Mouse (Mus musculus): ENCODE results near the gene Hecw1.
"Not testable (repeated sequence)": the region's sequence is repeated elsewhere in the genome, so short reads cannot be mapped to it uniquely, and the experiment has no call there.

Hecw1 gene

DNA sequence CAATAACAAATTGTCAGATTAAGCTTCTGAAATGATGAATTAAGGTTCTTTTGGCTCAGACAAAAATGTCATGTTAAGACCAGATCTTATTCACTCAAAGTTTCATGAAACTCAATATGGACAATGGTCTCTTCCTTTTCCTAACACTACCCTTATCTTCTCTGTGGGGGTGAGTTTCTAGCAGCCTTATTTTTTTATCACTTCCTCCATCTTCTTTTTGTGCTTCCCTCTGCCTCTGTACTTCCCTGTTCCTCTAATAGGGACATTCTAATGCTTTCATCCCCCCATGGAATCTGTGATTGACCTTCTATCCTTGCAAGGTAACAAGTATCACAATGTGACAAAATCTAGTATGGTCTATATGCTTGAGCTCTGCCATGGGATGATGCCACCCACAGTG lies 148.6 kb downstream of the Hecw1 start:
- DNase-seq (ENCODE audit: low spot score in 2 of 2): no peak

DNA sequence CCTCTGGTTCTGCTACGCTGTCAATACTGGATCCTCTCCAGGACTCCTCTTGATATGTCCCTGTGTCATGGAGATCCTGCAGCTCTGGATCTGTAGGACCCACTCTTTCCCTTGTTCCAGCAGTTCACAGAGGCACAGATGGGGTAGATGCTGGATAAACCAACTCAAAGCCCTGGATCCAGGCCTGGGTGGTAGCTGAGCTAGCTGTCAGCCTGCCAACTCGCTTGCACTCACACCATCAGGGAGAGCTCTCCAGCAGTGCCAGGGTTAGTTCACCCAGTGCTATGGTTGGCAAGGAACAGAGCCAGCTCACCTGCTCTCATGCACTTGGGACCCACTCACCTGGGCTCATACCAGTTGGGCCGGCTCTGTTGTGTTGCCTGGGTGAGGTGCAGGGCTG lies 157.5 kb downstream of the Hecw1 start:
- DNase-seq (ENCODE audit: low spot score in 2 of 2): no peak

DNA sequence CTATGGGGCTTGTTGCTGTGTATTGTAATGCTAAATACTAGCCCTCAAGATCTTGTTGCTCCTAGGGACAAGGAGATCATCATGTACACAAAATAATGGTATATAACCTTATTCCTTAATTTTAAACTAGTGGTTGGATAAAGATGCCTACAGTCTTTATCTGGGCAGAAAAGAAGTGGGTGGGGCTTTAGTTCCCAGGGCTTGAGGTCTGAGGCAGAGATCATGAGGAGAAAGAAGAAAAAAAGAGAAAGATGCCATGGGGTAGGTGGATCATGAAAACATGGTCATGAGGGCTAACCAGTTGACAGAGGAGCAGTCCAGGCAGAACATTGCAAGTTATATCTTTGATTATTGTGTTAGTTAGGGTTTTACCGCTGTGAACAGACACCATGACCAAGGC lies 195.8 kb downstream of the Hecw1 start:
- DNase-seq (ENCODE audit: low spot score in 2 of 2): no peak

DNA sequence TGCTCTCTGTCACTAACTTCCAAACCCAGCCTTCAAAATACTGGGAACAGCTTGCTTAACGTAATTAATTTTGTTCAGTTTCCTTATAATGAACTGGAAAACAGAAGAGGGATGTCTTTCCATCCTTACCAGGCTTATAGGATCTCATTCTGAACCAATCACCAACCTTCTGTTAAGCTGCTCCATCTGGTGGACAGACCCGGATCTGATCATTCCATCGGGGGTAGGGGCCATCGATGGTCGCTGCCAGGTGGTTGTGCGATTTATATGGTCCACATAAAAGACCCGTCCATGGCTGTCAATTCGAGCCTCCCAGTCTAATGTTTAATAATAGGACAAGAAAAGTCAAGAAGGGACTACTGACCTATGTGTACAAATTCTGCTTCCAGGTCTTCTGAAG lies 216.4 kb downstream of the Hecw1 start:
- DNase-seq (ENCODE audit: low spot score in 2 of 2): no peak

DNA sequence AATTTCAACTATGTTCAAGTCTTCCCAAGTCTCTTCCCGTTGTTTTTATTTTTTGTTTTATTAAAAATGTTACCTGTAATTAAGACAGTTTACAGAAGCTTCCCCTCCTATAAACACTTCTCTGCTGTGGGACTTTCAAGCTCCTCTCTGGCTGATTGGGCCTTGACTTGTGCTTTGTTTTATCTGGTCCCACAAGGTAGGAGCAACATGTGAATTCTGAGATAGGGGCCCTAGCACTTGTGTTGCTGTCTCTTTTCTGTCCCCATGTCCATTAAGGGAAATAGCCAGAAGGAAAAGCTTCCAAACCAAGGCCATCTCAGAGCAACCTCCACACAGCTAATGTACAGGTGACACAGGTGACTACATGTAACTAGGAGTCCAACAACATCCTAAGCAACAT lies 218.9 kb downstream of the Hecw1 start:
- DNase-seq (ENCODE audit: low spot score in 2 of 2): no peak

DNA sequence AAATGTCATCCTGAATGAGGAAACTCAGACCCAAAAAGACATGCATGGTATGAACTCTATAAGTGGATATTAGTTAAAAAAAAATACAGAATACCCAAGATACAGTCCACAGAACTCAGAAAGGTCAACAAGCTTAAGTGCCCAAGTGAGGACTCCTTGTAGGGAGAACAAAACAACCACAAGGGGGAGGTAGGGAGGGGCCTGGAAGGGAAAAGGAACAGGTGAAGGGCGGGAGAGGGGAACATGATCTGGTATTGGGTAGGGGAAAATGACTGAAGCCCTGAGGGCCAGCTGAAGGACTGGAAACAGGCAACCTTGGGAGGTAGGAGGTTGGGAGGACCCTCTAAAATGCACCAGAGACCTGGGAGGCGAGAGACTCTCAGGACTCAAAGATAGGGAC lies 220.1 kb downstream of the Hecw1 start:
- DNase-seq (ENCODE audit: low spot score in 2 of 2): no peak

DNA sequence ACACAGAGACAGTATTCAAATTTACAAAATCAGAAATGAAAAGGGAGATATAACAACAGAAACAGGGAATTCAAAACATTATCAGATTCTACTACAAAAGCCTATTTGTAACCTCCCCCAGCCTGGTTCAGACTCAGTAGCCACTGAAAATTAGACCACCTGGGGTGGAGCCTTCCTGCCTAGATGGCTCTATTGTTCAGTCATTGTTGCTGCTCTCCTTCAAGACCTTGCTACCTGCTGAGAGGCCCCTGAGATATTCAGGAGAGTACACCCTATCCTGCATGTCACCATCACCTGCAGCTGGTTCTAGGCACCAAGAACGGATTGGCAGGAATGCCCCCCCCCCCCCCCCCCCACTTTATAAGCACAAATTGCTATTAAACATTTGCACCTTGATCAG lies 233.0 kb downstream of the Hecw1 start:
- no peak for DNase-seq (ENCODE audit: low spot score in 2 of 2)

DNA sequence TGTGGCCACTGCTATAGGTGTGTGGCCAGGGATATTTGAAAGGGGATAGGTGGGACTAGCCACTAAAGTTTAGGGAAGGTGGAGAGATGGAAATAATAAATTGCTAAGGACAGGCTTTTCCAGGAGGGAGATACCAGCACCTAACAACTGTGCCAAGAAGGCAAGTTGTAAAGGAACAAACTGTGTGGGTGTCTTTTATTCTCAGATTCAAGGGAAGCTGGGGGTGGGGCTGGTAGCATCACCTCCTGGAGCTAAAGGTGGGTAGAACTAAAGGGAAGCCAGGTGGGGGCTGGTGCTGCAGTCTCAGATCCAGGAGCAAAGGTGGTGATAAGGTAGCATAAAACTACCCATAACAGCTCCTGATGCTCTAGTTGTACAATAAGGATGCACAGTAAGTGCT lies 251.6 kb downstream of the Hecw1 start:
- no peak for DNase-seq (ENCODE audit: low spot score in 2 of 2)

DNA sequence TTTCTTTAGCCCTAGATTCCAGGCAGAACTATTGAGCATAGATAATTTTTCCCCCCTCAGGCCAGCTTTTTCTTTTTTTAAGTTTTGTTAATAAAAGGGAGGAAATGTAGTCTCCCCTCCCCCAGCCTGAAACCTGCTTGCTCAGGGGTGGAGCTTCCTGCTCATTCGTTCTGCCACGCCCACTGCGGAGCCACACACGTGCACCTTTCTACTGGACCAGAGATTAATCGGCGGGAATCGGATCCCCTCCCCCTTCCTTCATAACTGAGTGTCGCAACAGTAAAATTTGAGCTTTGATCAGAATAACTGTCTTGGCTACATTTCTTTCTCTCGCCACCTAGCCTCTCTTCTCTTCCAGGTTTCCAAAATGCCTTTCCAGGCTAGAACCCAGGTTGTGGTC lies 262.1 kb downstream of the Hecw1 start:
- not testable (repeated sequence) for DNase-seq (ENCODE audit: low spot score in 2 of 2)

DNA sequence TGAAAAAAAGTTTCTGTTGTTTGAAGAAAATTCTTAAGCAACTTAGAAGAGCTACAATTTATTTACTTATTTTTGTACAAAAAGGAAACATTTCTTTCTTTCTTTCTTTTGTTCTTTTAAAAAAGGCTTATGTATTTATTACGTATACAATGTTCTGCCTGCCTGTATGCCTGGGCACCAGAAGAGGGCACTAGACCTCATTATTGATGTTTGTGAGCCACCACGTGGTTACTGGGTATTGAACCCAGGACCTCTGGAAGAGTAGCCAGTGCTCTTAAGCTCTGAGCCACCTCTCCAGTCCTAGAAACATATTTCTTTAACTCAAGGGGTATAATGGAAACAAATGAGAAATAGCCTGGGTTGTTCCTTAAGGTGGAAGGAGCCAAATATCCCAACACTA lies 277.1 kb downstream of the Hecw1 start:
- no peak for DNase-seq (ENCODE audit: low spot score in 2 of 2)

DNA sequence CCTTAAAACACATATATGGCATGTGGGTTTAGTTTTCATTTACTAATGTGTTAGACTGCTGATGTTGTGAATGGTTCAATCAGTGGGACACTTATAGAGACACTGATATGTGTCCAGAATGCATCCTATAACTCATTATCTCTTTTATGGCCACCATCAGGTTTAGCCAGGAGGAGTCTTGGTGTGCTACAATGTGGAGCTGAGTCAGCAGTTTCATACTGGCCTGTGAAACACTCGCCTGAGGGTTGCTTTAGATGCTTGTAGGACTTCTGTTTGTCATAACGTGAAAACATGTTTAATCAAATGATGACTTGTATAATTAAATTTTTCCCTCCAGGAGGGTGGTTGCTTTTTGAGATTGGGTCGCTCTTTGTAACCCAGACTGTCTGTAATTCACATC lies 343.4 kb downstream of the Hecw1 start:
- DNase-seq (ENCODE audit: low spot score in 2 of 2): no peak

DNA sequence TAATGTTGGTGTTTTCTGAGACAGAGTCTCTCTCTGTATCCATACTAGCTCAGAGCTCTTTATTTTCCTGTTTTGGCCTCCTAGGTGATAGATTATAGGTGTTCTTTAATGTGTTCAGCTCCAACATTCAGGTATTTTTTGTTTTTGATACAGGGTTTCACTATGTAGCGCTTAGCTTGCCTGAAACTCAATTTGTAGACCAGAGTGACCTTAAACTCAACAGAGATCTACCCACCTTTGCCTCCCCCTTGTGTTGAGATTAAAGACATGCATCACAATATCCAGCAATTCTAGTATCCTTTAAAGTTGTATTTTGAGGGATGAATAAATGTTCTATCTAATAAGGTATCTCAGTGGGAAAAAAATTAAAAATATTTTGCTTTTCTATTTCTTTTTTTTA lies 345.0 kb downstream of the Hecw1 start:
- DNase-seq (ENCODE audit: low spot score in 2 of 2): no peak
